Mouse (Mus musculus) CH12.LX (cell line): ENCODE measurements around the gene Pde4d. TPM values are rescaled to one million over a fixed set of nuclear protein-coding genes. Genes with fewer than 3 reads are reported as not detected.
A peak's percentile ranks its signal among the peaks of the same experiment; 100 is the strongest.

ENCODE experiments used
- DNase-seq: peaks from one replicate; pipeline ENCODE4 v3.0.0-alpha.2; 2013; ENCODE audit errors: extremely low read depth
- H3K27ac ChIP-seq: 2 replicates; pipeline ENCODE4 v1.5.1; 2012; ENCODE audit warnings: low read depth, mild to moderate bottlenecking, control low read depth, moderate library complexity; ENCODE audit not compliant: insufficient read depth
- H3K27me3 ChIP-seq: replicated peaks from 2 replicates; pipeline ENCODE3; 2012; ENCODE audit warnings: inconsistent platforms
- H3K36me3 ChIP-seq, 2 experiments: replicated peaks in 1 of 2; 2 replicates each; pipeline versions ENCODE3 to v1.6.1; 2012; ENCODE audit warnings: inconsistent platforms in 1 of 2, low read length in 1 of 2, mild to moderate bottlenecking in 1 of 2, mixed read lengths in 1 of 2, moderate library complexity in 1 of 2; ENCODE audit not compliant: control insufficient read depth in 1 of 2, insufficient read depth in 1 of 2
- H3K4me1 ChIP-seq, 2 experiments: 2 replicates each; pipeline ENCODE4 v1.6.1; 2012; ENCODE audit warnings: inconsistent platforms in 1 of 2, moderate library complexity in 1 of 2; ENCODE audit not compliant: insufficient read depth in 2 of 2, control insufficient read depth in 1 of 2
- H3K4me2 ChIP-seq: 2 replicates; pipeline ENCODE4 v1.6.1; 2012; ENCODE audit warnings: low read depth, mild to moderate bottlenecking, control low read depth; ENCODE audit not compliant: poor library complexity, insufficient read depth, severe bottlenecking
- H3K4me3 ChIP-seq, 3 experiments: fragments of 150-350 bp in 1 of 3; sonication (generic) in 1 of 3; replicated peaks in 1 of 3; 2 replicates each; pipeline versions ENCODE3 to v1.5.1; 2011 to 2012; ENCODE audit warnings: low read depth in 2 of 3, low read length in 2 of 3, mild to moderate bottlenecking in 2 of 3, moderate library complexity in 2 of 3, control low read depth in 1 of 3, improper control_type of control experiment in 1 of 3, inconsistent platforms in 1 of 3, mixed read lengths in 1 of 3; ENCODE audit not compliant: poor library complexity in 1 of 3
- H3K79me2 ChIP-seq: replicated peaks from 2 replicates; pipeline ENCODE4 v1.6.1; 2012; ENCODE audit warnings: mild to moderate bottlenecking, moderate library complexity; ENCODE audit not compliant: control insufficient read depth, poor library complexity, insufficient read depth, severe bottlenecking; ENCODE audit errors: extremely low read depth
- H3K9ac ChIP-seq: 2 replicates; pipeline ENCODE4 v1.6.1; 2012; ENCODE audit warnings: low read depth, mild to moderate bottlenecking, control low read depth, moderate library complexity; ENCODE audit not compliant: insufficient read depth
- H3K9me3 ChIP-seq: replicated peaks from 2 replicates; pipeline ENCODE3; 2012; ENCODE audit warnings: low read length, inconsistent platforms, mixed read lengths
- BHLHE40 ChIP-seq: IDR thresholded peaks from 2 replicates; pipeline ENCODE4 v1.6.1; 2011; ENCODE audit warnings: mild to moderate bottlenecking, low read depth, low read length, improper control_type of control experiment
- CHD1 ChIP-seq: IDR thresholded peaks from 2 replicates; pipeline ENCODE4 v1.6.1; 2012; ENCODE audit warnings: low read depth, low read length, improper control_type of control experiment, inconsistent platforms
- CTCF ChIP-seq, 2 experiments: IDR thresholded peaks in 1 of 2; conservative IDR thresholded peaks in 1 of 2; 2 replicates each; pipeline ENCODE4 v1.5.1; 2011 to 2012; ENCODE audit warnings: low read depth in 2 of 2, low read length in 2 of 2, improper control_type of control experiment in 1 of 2, inconsistent platforms in 1 of 2, mild to moderate bottlenecking in 1 of 2, moderate library complexity in 1 of 2
- E2F4 ChIP-seq: IDR thresholded peaks from 2 replicates; pipeline ENCODE4 v1.6.1; 2011; ENCODE audit warnings: low read depth, low read length, improper control_type of control experiment; ENCODE audit not compliant: insufficient replicate concordance
- EP300 ChIP-seq: IDR thresholded peaks from 2 replicates; pipeline ENCODE4 v1.6.1; 2011; ENCODE audit warnings: low read length, improper control_type of control experiment
- ETS1 ChIP-seq: conservative IDR thresholded peaks from 2 replicates; pipeline ENCODE4 v1.6.1; 2012; ENCODE audit warnings: low read depth, mild to moderate bottlenecking, inconsistent platforms, low read length, improper control_type of control experiment, moderate library complexity
- IRF4 ChIP-seq: IDR thresholded peaks from 2 replicates; pipeline ENCODE4 v1.6.1; 2014; ENCODE audit warnings: low read depth, mild to moderate bottlenecking, inconsistent platforms, low read length, improper control_type of control experiment
- JUND ChIP-seq: conservative IDR thresholded peaks from 2 replicates; pipeline ENCODE4 v1.6.1; 2011; ENCODE audit warnings: low read depth, low read length, improper control_type of control experiment
- NELFE ChIP-seq: IDR thresholded peaks from 2 replicates; pipeline ENCODE4 v1.6.1; 2011; ENCODE audit warnings: low read depth, low read length, improper control_type of control experiment
- NRF1 ChIP-seq: IDR thresholded peaks from 2 replicates; pipeline ENCODE4 v1.6.1; 2014; ENCODE audit warnings: low read depth, mild to moderate bottlenecking, inconsistent platforms, low read length, improper control_type of control experiment, moderate library complexity
- PAX5 ChIP-seq: IDR thresholded peaks from 2 replicates; pipeline ENCODE4 v1.6.1; 2012; ENCODE audit warnings: low read length, inconsistent platforms, mixed read lengths
- SIN3A ChIP-seq: IDR thresholded peaks from 2 replicates; pipeline ENCODE4 v1.6.1; 2012; ENCODE audit warnings: low read length, improper control_type of control experiment, inconsistent platforms
- SMC3 ChIP-seq: IDR thresholded peaks from 2 replicates; pipeline ENCODE4 v1.6.1; 2011; ENCODE audit warnings: low read depth, low read length, improper control_type of control experiment
- USF2 ChIP-seq: conservative IDR thresholded peaks from 2 replicates; pipeline ENCODE4 v1.6.1; 2011; ENCODE audit warnings: low read depth, low read length, improper control_type of control experiment
- ZKSCAN1 ChIP-seq: IDR thresholded peaks from 2 replicates; pipeline ENCODE4 v1.6.1; 2012; ENCODE audit warnings: low read depth, inconsistent platforms, low read length, improper control_type of control experiment, borderline replicate concordance
- ZNF384 ChIP-seq: IDR thresholded peaks from 2 replicates; pipeline ENCODE4 v1.6.1; 2012; ENCODE audit warnings: low read depth, low read length, improper control_type of control experiment, inconsistent platforms
- dilution Hi-C: fragments of 300-500 bp; cut with MboI; formaldehyde crosslinking; loops from 2 replicates; pipeline ENCODE4 v1.14.3; 2020; ENCODE audit warnings: low sequenced_read_pairs; ENCODE audit not compliant: extremely low pct_unique_long_range_greater_than_20kb, extremely low pct_ligation_motif_present
- in situ Hi-C: fragments of 300-500 bp; cut with MboI; formaldehyde crosslinking; loops from 3 replicates; pipeline ENCODE4 v1.14.3; 2019; ENCODE audit warnings: low sequenced_read_pairs, low pct_ligation_motif_present, low pct_unique_long_range_greater_than_20kb, mixed read lengths
- polyA plus RNA-seq: library from polyadenylated mRNA; unstranded; fragments of >175 nt; gene quantifications from 2 replicates; pipeline ENCODE4 v1.2.1, GENCODE M21; 2012; ENCODE audit warnings: low read depth; ENCODE audit not compliant: insufficient read length
- total RNA-seq, 2 experiments: library from RNA; depleted of rRNA; stranded (reverse); fragments of 300-350 nt in 1 of 2; fragments of >200 nt in 1 of 2; gene quantifications; 2 replicates each; pipeline ENCODE4 v1.2.3; 2012 to 2014

The Pde4d gene
- total and polyA plus RNA-seq, 3 experiments, result not detected

DNA sequence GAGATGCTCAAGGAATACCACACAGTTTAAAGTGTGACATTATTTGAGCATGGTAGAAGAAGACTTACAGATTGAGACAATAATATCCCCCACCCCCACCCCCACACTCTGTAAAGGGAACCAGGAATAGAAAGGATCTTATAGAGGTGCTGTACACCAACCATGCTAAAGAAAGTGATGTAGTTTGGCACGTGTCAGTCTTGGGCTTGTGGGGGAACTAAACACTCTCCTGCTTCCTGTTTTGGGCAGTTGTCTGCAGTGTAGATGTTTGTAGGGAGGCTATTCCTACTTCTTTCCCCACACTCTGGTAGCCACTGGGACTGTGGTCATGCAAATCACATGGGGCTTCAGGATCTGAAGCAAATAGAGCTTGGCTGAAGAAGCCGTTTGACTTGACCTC lies 236.5 kb downstream of the Pde4d start:
- TF ChIP-seq ZNF384 (no peak), NRF1 (no peak), USF2 (no peak), ZKSCAN1 (no peak), SIN3A (no peak), BHLHE40 (peak; percentile 81), JUND (no peak)
- no peaks in the 10 kb centered on the region for H3K36me3 ChIP-seq
- no peaks in the 10 kb centered on the region for H3K79me2 ChIP-seq
- in situ Hi-C loops (no loop called here), dilution Hi-C loops (no loop called here)
- H3K4me3 ChIP-seq, result no peak overlapping the region
- H3K27ac ChIP-seq, result no peak overlapping the region
- H3K4me1 ChIP-seq, result peaks cover 11 to 18% of the 10 kb centered on the region in 2 experiments
- H3K9ac ChIP-seq, result no peak overlapping the region
- H3K9me3 ChIP-seq, result no peaks in the 10 kb centered on the region
- peak; percentile 30 for DNase-seq
- no peaks in the 10 kb centered on the region for H3K27me3 ChIP-seq
- H3K4me2 ChIP-seq, result peak overlapping the region; percentile 6; the same call in 1 of the 2 replicates

DNA sequence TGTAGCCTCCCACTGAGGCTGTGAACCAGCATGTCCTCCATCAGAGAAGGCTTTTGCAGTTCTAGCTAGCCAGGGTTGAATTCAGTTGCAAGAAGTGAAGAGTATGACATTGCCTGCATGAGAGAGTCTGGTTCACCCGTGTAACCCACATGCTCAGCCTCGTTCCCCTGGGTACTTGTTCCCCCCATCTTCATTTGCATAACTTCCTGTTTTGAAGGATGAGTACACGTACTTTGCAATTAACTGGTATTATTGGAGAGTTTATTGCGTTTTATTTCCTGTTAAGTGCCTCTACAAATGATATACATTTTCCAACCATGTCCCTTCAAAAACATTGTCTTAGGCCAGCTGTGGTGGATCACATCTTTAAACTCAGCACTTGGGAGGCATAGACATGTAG lies 237.1 kb downstream of the Pde4d start:
- H3K9ac ChIP-seq, result no peak overlapping the region
- H3K9me3 ChIP-seq, result no peaks in the 10 kb centered on the region
- peak overlapping the region; percentile 6 for H3K4me2 ChIP-seq
- in situ Hi-C loops, result no loop called here
- H3K27me3 ChIP-seq, result no peaks in the 10 kb centered on the region
- no peak overlapping the region for H3K4me3 ChIP-seq
- H3K4me1 ChIP-seq, result peaks cover 11 to 18% of the 10 kb centered on the region in 2 experiments
- TF ChIP-seq SMC3 (no peak), EP300 (peak; percentile 68), BHLHE40 (peak; percentile 78), ETS1 (0 out of 2 replicates have a peak, but pooled peaks have one; percentile 30)
- no peaks in the 10 kb centered on the region for H3K36me3 ChIP-seq
- dilution Hi-C loops, result no loop called here
- no peak overlapping the region for H3K27ac ChIP-seq
- no peaks in the 10 kb centered on the region for H3K79me2 ChIP-seq
- peak; percentile 81 for DNase-seq

DNA sequence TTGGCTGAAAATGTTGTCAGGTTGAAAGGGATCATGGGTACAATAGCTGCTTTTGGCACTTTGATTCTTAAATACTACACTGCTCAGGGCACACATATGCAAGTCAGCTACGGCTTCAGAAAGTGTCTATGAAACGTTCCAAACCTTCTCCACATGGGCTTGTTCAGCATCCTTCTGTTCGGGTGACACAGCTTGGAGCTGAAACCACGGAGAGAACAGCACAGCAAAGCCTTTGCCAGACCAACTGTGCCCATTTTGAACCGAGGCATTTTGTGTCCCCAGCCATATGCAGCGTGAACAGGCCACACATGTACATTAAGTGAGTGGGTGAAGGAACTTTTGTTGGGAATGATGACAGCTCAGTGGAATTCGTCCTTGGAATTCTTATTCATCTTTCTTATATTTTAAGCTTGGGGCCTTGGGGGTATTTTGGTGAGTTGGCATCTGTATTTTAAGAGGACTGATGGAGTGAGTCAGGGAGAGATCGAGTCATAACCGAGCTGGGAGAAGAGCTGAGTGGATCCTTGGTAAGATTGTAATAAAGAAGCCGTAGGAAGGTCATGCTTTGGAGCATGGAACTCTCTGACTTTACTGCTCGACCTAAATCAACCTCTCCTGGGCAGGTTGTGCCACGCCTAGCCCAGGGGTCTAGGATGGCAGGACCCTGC lies 243.3 kb downstream of the Pde4d start:
- no peaks in the 10 kb centered on the region for H3K9me3 ChIP-seq
- no peak for DNase-seq
- H3K4me3 ChIP-seq, result no peak overlapping the region
- no peak overlapping the region for H3K9ac ChIP-seq
- H3K27me3 ChIP-seq, result no peaks in the 10 kb centered on the region
- H3K4me1 ChIP-seq, result no peaks in the 10 kb centered on the region
- in situ Hi-C loops (no loop called here), dilution Hi-C loops (no loop called here)
- TF ChIP-seq CHD1 (no peak), NELFE (no peak), CTCF (conservative IDR thresholded peaks at IDR 0.05 in 1 of 2, IDR thresholded peaks at IDR 0.05 in 1 of 2; ENCODE audit: low read depth in 2 of 2, low read length in 2 of 2) (no peak), PAX5 (no peak), JUND (no peak), IRF4 (no peak), E2F4 (no peak)
- no peak overlapping the region for H3K4me2 ChIP-seq
- H3K79me2 ChIP-seq, result no peaks in the 10 kb centered on the region
- H3K36me3 ChIP-seq, result no peaks in the 10 kb centered on the region
- H3K27ac ChIP-seq, result no peak overlapping the region
